Comparison of ENCODE assay signal across 8 mouse cellular contexts in genomic region chr5:8893300-8894103, GRCm38 (mm10). TPM values are rescaled to one million over a fixed set of nuclear protein-coding genes. Genes with fewer than 3 reads are reported as not detected.
DNase-seq lines count a peak whose midpoint lies in the region; ATAC-seq and TF ChIP-seq lines count a peak whose summit lies in the region.

TSS of gene Abcb4 (plus strand) at chr5:8893717.

- TF ChIP-seq CTCF in thymus, adult 2 months (IDR thresholded peaks at IDR 0.05; ENCODE audit: borderline replicate concordance, control insufficient read depth, extremely low read depth, insufficient read depth, low read length, poor library complexity), result peak; percentile 74; the same call in 1 of the 2 replicates

- peaks cover 2% of the 10 kb centered on the region; the same call in 1 of the 2 replicates for H3K27me3 ChIP-seq in hindbrain, embryonic 11.5 days (ENCODE audit: control insufficient read depth, insufficient read depth, low read length)
- H3K27me3 ChIP-seq in lung, embryonic 16.5 days (ENCODE audit: control insufficient read depth, insufficient read depth, low read depth, low read length), result peaks cover 5% of the 10 kb centered on the region
- H3K27me3 ChIP-seq in thymus, adult 2 months (ENCODE audit: control insufficient read depth, insufficient read depth, low read length), result no peaks in the 10 kb centered on the region

- WGBS in hindbrain, embryonic 11.5 days, result under 1% methylated on average over 57 of the region's 65 CpGs
- under 1% methylated on average over 55 of the region's 65 CpGs for WGBS in lung, embryonic 16.5 days
- WGBS in thymus, adult 2 months, result under 1% methylated on average over 64 of the region's 65 CpGs

- H3K4me2 ChIP-seq in hindbrain, embryonic 11.5 days (replicated peaks; ENCODE audit: low read depth, low read length), result peak within 1 kb of the TSS; percentile 97
- peak within 1 kb of the TSS; percentile 96 for H3K4me2 ChIP-seq in lung, embryonic 16.5 days (ENCODE audit: low read depth, low read length)

- H3K27ac ChIP-seq in hindbrain, embryonic 11.5 days (ENCODE audit: low read depth, low read length), result no peak within 1 kb of the TSS
- H3K27ac ChIP-seq in lung, embryonic 16.5 days (ENCODE audit: low read length), result no peak within 1 kb of the TSS
- H3K27ac ChIP-seq in thymus, adult 2 months (ENCODE audit: control insufficient read depth, insufficient read depth, low read length), result peak within 1 kb of the TSS; percentile 29; the same call in 1 of the 2 replicates

- peak within 1 kb of the TSS; percentile 72 for H3K4me3 ChIP-seq in hindbrain, embryonic 11.5 days (ENCODE audit: low read depth, low read length)
- peak within 1 kb of the TSS; percentile 58 for H3K4me3 ChIP-seq in lung, embryonic 16.5 days (ENCODE audit: low read length)
- H3K4me3 ChIP-seq in thymus, adult 2 months (ENCODE audit: control insufficient read depth, insufficient read depth, low read length), result peak within 1 kb of the TSS; percentile 64

- TF ChIP-seq POLR2A in thymus, adult 2 months (IDR thresholded peaks at IDR 0.05; ENCODE audit: control insufficient read depth, extremely low read depth, insufficient read depth, low read length, poor library complexity), result no peak

- no peaks in the 10 kb centered on the region for H3K36me3 ChIP-seq in hindbrain, embryonic 11.5 days (ENCODE audit: control insufficient read depth, insufficient read depth, low read length)
- H3K36me3 ChIP-seq in lung, embryonic 16.5 days (ENCODE audit: control insufficient read depth, insufficient read depth, low read length), result no peaks in the 10 kb centered on the region
- H3K36me3 ChIP-seq in thymus, adult 2 months (ENCODE audit: control insufficient read depth, insufficient read depth, low read length), result no peaks in the 10 kb centered on the region

- peak within 1 kb of the TSS; percentile 58 for H3K9ac ChIP-seq in hindbrain, embryonic 11.5 days (ENCODE audit: low read depth, low read length)
- peak within 1 kb of the TSS; percentile 57 for H3K9ac ChIP-seq in lung, embryonic 16.5 days (ENCODE audit: low read length)

- H3K9me3 ChIP-seq in hindbrain, embryonic 11.5 days (ENCODE audit: control insufficient read depth, low read length), result no peaks in the 10 kb centered on the region
- no peaks in the 10 kb centered on the region; the same call in 1 of the 2 replicates for H3K9me3 ChIP-seq in lung, embryonic 16.5 days (ENCODE audit: control insufficient read depth, low read length)

- no peaks in the 10 kb centered on the region for H3K4me1 ChIP-seq in hindbrain, embryonic 11.5 days (replicated peaks; ENCODE audit: control insufficient read depth, insufficient read depth, low read length)
- H3K4me1 ChIP-seq in lung, embryonic 16.5 days (replicated peaks; ENCODE audit: control insufficient read depth, insufficient read depth, low read length), result peaks cover 5% of the 10 kb centered on the region
- peaks cover 14% of the 10 kb centered on the region for H3K4me1 ChIP-seq in thymus, adult 2 months (replicated peaks; ENCODE audit: control insufficient read depth, insufficient read depth, low read length)

- ATAC-seq in hindbrain, embryonic 11.5 days (ENCODE audit: low FRiP score), result peak; percentile 94
- ATAC-seq in lung, embryonic 16.5 days (ENCODE audit: low read depth), result peak; percentile 87

- DNase-seq in Muller cell, postnatal 12 days (ENCODE audit: inconsistent ontology term), result peak; percentile 74
- peak; percentile 37 for DNase-seq in cerebellum, adult 9-11 months
- DNase-seq in frontal cortex, postnatal 10 days (ENCODE audit: low spot score in 2 of 2), result peak; percentile 47 to 63
- peak; percentile 81 for DNase-seq in hindbrain, embryonic 11.5 days (ENCODE audit: low spot score)
- DNase-seq in layer of hippocampus, postnatal 10 days (ENCODE audit: low spot score in 2 of 2), result peak; percentile 72 to 80
- DNase-seq in ovary, adult 18-20 months (ENCODE audit: low spot score), result peak; percentile 29
- peak; percentile 68 for DNase-seq in thymus, adult 2 months

RNA-seq across cellular contexts. Expression of gene Abcb4, which starts in this region (rescaled TPM):
- polyA plus RNA-seq in hindbrain, embryonic 11.5 days (2014; fragmentation: Nextera tagmentation; extraction: Ambion mirVana), result 0.37 and 0.73 TPM in 2 replicates
- total RNA-seq in layer of hippocampus, postnatal 10 days (2021), result 1 to 10 TPM; 4.2 to 5.4 TPM
- polyA plus RNA-seq in lung, embryonic 16.5 days (2015; fragmentation: Nextera tagmentation; extraction: Ambion mirVana), result 0.13 and 0.35 TPM in 2 replicates
- polyA plus RNA-seq in thymus, adult 2 months (2012; rRNA removed), result 0.90 and 1.7 TPM in 2 replicates

Comparison
In these comparisons a context has a peak if more than half of its experiments do, and no peak if none do; other contexts are left out.
1. Peak in DNase-seq, ATAC-seq, H3K4me3 ChIP-seq, H3K9ac ChIP-seq and H3K4me2 ChIP-seq in hindbrain, embryonic 11.5 days; RNA of the gene not detected or under 1 TPM.
2. Peak in ATAC-seq, H3K4me3 ChIP-seq, H3K9ac ChIP-seq and H3K4me2 ChIP-seq in lung, embryonic 16.5 days; RNA of the gene not detected or under 1 TPM.
3. DNase-seq: peak in every context shown above with its lines; median percentile 81 in hindbrain, embryonic 11.5 days; 76 in layer of hippocampus, postnatal 10 days; 74 in Muller cell, postnatal 12 days; 68 in thymus, adult 2 months; 55 in frontal cortex, postnatal 10 days; 37 in cerebellum, adult 9-11 months; 29 in ovary, adult 18-20 months.